ENCODE assay signal across 9 mouse cellular contexts in genomic region chr2:153795090-153795489, GRCm38 (mm10). TPM values are rescaled to one million over a fixed set of nuclear protein-coding genes. Genes with fewer than 3 reads are reported as not detected.
DNase-seq lines count a peak whose midpoint lies in the region; ATAC-seq and TF ChIP-seq lines count a peak whose summit lies in the region.
"Had no signal": no experiment of that assay in that cellular context is flagged by ENCODE, and none has a peak within 500 bp of the region (broad histone marks: within the 10 kb centered on the region; RNA-seq: fewer than 3 reads in every experiment).

No protein-coding gene starts in this region.

- no peaks in the 10 kb centered on the region for H3K27me3 ChIP-seq in heart, postnatal 0 days (ENCODE audit: control insufficient read depth, insufficient read depth, low read length)
- H3K27me3 ChIP-seq in heart, embryonic 10.5 days (ENCODE audit: insufficient read depth, poor library complexity, severe bottlenecking) = peaks cover 4% of the 10 kb centered on the region; the same call in 1 of the 2 replicates
- H3K27me3 ChIP-seq in E14TG2a.4 (ENCODE audit: insufficient read depth, low read length) = peaks cover 8% of the 10 kb centered on the region; the same call in 1 of the 2 replicates
- H3K27me3 ChIP-seq in hindbrain, embryonic 13.5 days = no peaks in the 10 kb centered on the region

- no peaks in the 10 kb centered on the region for H3K36me3 ChIP-seq in heart, postnatal 0 days (replicated peaks; ENCODE audit: control insufficient read depth, insufficient read depth, low read length)
- no peaks in the 10 kb centered on the region for H3K36me3 ChIP-seq in heart, embryonic 10.5 days
- H3K36me3 ChIP-seq in E14TG2a.4 (ENCODE audit: insufficient read depth, low read length) = no peaks in the 10 kb centered on the region
- H3K36me3 ChIP-seq in hindbrain, embryonic 13.5 days = no peaks in the 10 kb centered on the region

- no peak overlapping the region for H3K4me3 ChIP-seq in heart, postnatal 0 days (ENCODE audit: low read depth, low read length)
- no peak overlapping the region for H3K4me3 ChIP-seq in heart, embryonic 10.5 days
- H3K4me3 ChIP-seq in E14TG2a.4 (replicated peaks; ENCODE audit: low read length) = no peak overlapping the region
- no peak overlapping the region for H3K4me3 ChIP-seq in hindbrain, embryonic 13.5 days

- no peak for DNase-seq in heart, postnatal 0 days (ENCODE audit: low spot score)
- no peak for DNase-seq in heart, embryonic 10.5 days (ENCODE audit: low spot score)
- DNase-seq in embryo, embryonic 11 days = peak; percentile 26
- peak; percentile 46 for DNase-seq in lung, postnatal 10 days
- no peak for DNase-seq in gastrocnemius, postnatal 25 days
- no peak for DNase-seq in neural tube, embryonic 10.5 days (ENCODE audit: extremely low spot score, low spot score)

- H3K4me1 ChIP-seq in heart, postnatal 0 days (ENCODE audit: control insufficient read depth, insufficient read depth) = no peaks in the 10 kb centered on the region
- peaks cover 6% of the 10 kb centered on the region; the same call in 1 of the 2 replicates for H3K4me1 ChIP-seq in heart, embryonic 10.5 days
- H3K4me1 ChIP-seq in E14TG2a.4 (replicated peaks; ENCODE audit: low read depth, low read length) = peaks cover 12% of the 10 kb centered on the region
- H3K4me1 ChIP-seq in hindbrain, embryonic 13.5 days (replicated peaks) = no peaks in the 10 kb centered on the region

- 45% methylated on average over 5 of the region's 5 CpGs for WGBS in heart, postnatal 0 days
- 59% methylated on average over 5 of the region's 5 CpGs for WGBS in heart, embryonic 10.5 days
- 67% methylated on average over 5 of the region's 5 CpGs for WGBS in hindbrain, embryonic 13.5 days

- TF ChIP-seq EP300 in heart, postnatal 0 days (IDR thresholded peaks at IDR 0.05; ENCODE audit: low read depth) = no peak

- TF ChIP-seq CTCF in heart, postnatal 0 days (IDR thresholded peaks at IDR 0.05; ENCODE audit: low read depth) = peak; percentile 67
- peak; percentile 20 for TF ChIP-seq CTCF in E14TG2a.4 (conservative IDR thresholded peaks at IDR 0.05; ENCODE audit: low read length)

- no peak overlapping the region for H3K4me2 ChIP-seq in heart, postnatal 0 days (ENCODE audit: low read depth, low read length)
- no peak overlapping the region for H3K4me2 ChIP-seq in hindbrain, embryonic 13.5 days

- H3K27ac ChIP-seq in heart, postnatal 0 days (ENCODE audit: low read depth) = no peak overlapping the region
- no peak overlapping the region for H3K27ac ChIP-seq in heart, embryonic 10.5 days
- no peak overlapping the region for H3K27ac ChIP-seq in hindbrain, embryonic 13.5 days

- H3K9ac ChIP-seq in heart, postnatal 0 days (replicated peaks; ENCODE audit: low read depth, low read length) = no peak overlapping the region
- no peak overlapping the region for H3K9ac ChIP-seq in hindbrain, embryonic 13.5 days

- no peaks in the 10 kb centered on the region for H3K9me3 ChIP-seq in heart, postnatal 0 days (replicated peaks; ENCODE audit: control insufficient read depth, low read length)
- H3K9me3 ChIP-seq in heart, embryonic 10.5 days = no peaks in the 10 kb centered on the region
- peaks cover 7% of the 10 kb centered on the region for H3K9me3 ChIP-seq in E14TG2a.4 (ENCODE audit: low read length)
- no peaks in the 10 kb centered on the region for H3K9me3 ChIP-seq in hindbrain, embryonic 13.5 days

- peak; percentile 44; the same call in 1 of the 2 replicates for ATAC-seq in heart, postnatal 0 days (ENCODE audit: insufficient read depth, low read depth)
- ATAC-seq in hindbrain, embryonic 13.5 days (ENCODE audit: low FRiP score) = no peak

RNA-seq across cellular contexts. Expression of gene Efcab8, which starts 15.4 kb away (rescaled TPM):
- total RNA-seq in heart, postnatal 0 days (2014; rRNA removed; ENCODE audit: low replicate concordance) = not detected in 2 replicates
- polyA plus RNA-seq in heart, postnatal 0 days (2015; fragmentation: Nextera tagmentation; extraction: Ambion mirVana) = 0.05 TPM in 1 of 2 replicates, not detected in the other
- 0.04 TPM in 1 of 2 replicates, not detected in the other for polyA plus RNA-seq in heart, embryonic 10.5 days (2016; fragmentation: Nextera tagmentation; extraction: Ambion mirVana)
- total RNA-seq in gastrocnemius, postnatal 25 days (2021) = not detected
- polyA plus RNA-seq in hindbrain, embryonic 13.5 days (2015; fragmentation: Nextera tagmentation; extraction: Ambion mirVana) = not detected in 2 replicates
- polyA plus RNA-seq: intestine, embryonic 14.5 days had no signal

RNA-seq across cellular contexts. Expression of gene Mapre1, which starts 54.0 kb away (rescaled TPM):
- 36.8 and 49.4 TPM in 2 replicates for total RNA-seq in heart, postnatal 0 days (2014; rRNA removed; ENCODE audit: low replicate concordance)
- 201 and 208 TPM in 2 replicates for polyA plus RNA-seq in heart, postnatal 0 days (2015; fragmentation: Nextera tagmentation; extraction: Ambion mirVana)
- polyA plus RNA-seq in heart, embryonic 10.5 days (2016; fragmentation: Nextera tagmentation; extraction: Ambion mirVana) = 311 and 313 TPM in 2 replicates
- 10 to 100 TPM; 36.9 to 39.6 TPM for total RNA-seq in gastrocnemius, postnatal 25 days (2021)
- 430 and 438 TPM in 2 replicates for polyA plus RNA-seq in hindbrain, embryonic 13.5 days (2015; fragmentation: Nextera tagmentation; extraction: Ambion mirVana)

Comparison
In these comparisons a context has a peak if more than half of its experiments do, and no peak if none do; other contexts are left out.
1. DNase-seq: peak in embryo, embryonic 11 days (single experiment) and lung, postnatal 10 days (single experiment); none in heart, postnatal 0 days (single experiment), heart, embryonic 10.5 days (single experiment), gastrocnemius, postnatal 25 days (single experiment) and neural tube, embryonic 10.5 days (single experiment).